Mouse (Mus musculus) adrenal gland, postnatal 14 days (tissue): ENCODE results near the gene Dtx2. TPM values are rescaled to one million over a fixed set of nuclear protein-coding genes. Genes with fewer than 3 reads are reported as not detected.
"Not testable (repeated sequence)": the region's sequence is repeated elsewhere in the genome, so short reads cannot be mapped to it uniquely, and the experiment has no call there.

Experiments used
- DNase-seq: peaks from one replicate; pipeline ENCODE4 v3.0.0; 2021; ENCODE audit warnings: mixed read lengths
- total RNA-seq: library from RNA; stranded (reverse); gene quantifications from 2 replicates; pipeline ENCODE4 v1.2.3, GENCODE M21; 2021

Dtx2 gene
- total RNA-seq, 1 experiment from 2014 or later, result 15.5 TPM

- DNase-seq, result no peak
Measured at GRCm38 (mm10) chr5:136026859-136027258, 32.3 kb downstream of the Dtx2 start.

DNA sequence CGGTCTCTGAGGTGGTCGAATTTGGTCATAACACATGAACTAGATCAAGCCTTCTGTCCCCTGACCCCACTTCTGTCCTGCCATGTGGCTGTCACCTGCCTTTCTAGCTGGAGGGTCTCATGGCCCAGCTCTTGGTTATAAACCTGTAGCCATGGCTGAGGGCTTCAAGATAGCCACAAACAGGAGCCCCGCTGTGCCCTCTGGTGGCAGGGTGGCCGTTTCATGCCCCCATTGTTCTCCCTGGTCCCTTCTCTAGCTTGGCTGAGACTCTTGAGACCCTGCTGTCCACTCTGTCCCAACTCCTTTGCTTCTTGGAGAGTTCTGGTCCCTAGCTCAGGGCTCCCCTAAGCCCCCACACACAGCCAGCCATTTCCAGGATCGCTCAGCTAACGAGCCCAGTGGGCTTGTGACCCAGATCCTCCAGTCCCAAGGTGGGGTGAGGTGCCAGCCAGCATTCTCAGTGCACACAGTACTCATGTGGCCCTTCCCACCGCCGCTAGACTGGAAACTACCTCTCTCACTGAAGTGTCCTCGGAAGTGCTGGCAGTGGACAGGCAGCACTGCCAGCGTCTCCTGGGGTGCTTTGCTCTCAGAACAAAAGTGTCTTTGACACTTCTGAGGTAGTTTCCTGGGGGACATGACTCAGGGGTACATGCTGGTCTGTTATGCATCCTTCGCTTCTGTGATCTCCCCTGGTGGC is 33.2 kb downstream of the Dtx2 start:
- DNase-seq, result no peak

- no peak for DNase-seq
Measured at GRCm38 (mm10) chr5:136034868-136035267, 40.3 kb downstream of the Dtx2 start.

GRCm38 (mm10) chr5:136035285-136035684 is 40.7 kb downstream of the Dtx2 start:
- DNase-seq, result no peak

DNA sequence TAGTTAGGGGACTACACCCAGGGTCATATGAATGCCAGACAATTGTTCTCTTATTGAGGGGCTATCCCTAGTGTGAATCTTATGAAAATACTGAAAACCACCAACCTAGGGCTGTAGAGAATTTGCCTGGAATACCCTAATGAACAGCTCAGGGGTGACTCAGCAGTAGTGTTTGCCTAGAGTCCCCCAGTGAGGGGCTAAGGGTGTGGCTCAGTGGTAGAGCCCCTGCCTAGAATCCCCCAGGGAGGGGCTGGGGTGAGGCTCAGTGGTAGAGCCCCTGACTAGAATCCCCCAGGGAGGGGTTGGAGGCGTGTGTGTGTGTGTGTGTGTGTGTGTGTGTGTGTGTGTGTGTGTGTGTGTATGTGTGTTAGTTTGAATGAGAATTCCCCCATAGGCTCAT is 42.1 kb downstream of the Dtx2 start:
- DNase-seq, result no peak

DNA sequence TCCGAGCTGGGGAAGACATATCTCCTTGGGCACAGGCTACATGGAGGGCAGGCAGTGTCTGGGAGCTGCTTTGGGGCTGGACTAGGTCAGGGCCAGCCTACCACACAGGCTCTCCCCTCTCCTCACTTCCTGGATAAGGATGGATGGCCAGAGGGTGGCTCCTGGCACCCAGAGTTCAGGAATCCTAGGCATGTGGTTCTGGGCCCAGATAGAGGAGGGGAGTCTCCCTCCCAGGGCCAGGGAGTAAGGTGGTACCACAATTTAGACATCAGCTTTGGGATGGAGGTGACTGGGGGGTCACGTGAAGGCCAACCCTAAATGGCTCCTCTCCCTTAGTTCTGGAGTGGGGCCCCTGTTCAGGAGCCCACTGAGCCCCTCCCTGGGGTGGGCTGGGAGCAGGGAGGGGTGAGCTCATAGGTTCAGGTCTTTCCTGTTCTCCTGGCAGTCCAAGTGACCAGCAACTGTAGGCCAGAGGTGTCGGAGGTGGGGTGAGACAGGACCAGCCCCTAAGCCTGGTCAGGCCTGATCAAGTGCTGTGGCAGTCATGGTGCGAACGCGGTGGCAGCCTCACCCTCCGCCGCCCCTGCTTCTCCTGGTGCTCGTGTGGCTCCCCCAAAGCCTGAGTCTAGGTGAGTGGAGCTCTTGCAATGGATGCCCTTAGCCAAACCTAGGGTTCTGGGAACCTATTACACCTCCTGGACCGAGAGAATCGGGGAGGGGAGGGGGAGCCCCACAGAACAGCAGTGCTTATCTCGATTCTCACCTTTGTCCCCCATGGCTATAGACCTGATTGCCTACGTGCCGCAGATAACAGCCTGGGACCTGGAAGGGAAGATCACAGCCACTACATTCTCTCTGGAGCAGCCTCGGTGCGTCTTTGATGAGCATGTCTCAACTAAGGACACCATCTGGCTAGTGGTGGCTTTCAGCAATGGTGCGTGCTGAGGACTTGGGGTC is 43.9 kb downstream of the Dtx2 start, which contains the start of gene Upk3b:
Gene Upk3b, plus strand, starts transcription at position 239 of the 957 bp plus-strand sequence.
- DNase-seq, result no peak

- no peak for DNase-seq
Measured at GRCm38 (mm10) chr5:136040210-136040609, 45.6 kb downstream of the Dtx2 start.

GRCm38 (mm10) chr5:136041260-136041659 is 46.7 kb downstream of the Dtx2 start:
- no peak for DNase-seq

DNA sequence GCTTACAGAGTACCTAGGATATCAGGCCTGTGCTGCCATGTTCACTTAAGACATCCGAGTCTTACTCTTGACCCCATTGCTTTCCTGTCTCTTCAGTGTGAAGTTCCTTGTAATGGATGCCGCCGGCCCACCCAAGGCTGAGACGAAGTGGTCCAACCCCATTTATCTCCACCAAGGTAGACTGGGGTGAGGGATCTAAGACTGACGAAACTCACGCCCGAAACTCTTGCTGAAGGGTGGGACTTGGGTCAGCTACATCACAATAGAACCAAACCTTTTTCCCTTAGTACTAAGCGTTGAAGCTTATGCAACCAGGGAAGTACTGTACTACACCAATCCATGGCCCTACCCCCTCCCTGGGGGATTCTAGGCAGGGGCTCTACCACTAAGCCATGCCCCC is 47.1 kb downstream of the Dtx2 start:
- DNase-seq, result no peak

GRCm38 (mm10) chr5:136044865-136045264 is 50.3 kb downstream of the Dtx2 start:
- peak; percentile 51 for DNase-seq

GRCm38 (mm10) chr5:136045408-136045807 is 50.8 kb downstream of the Dtx2 start:
- DNase-seq, result peak; percentile 55

- DNase-seq, result peak; percentile 91
Measured at GRCm38 (mm10) chr5:136045987-136046386, 51.4 kb downstream of the Dtx2 start.

DNA sequence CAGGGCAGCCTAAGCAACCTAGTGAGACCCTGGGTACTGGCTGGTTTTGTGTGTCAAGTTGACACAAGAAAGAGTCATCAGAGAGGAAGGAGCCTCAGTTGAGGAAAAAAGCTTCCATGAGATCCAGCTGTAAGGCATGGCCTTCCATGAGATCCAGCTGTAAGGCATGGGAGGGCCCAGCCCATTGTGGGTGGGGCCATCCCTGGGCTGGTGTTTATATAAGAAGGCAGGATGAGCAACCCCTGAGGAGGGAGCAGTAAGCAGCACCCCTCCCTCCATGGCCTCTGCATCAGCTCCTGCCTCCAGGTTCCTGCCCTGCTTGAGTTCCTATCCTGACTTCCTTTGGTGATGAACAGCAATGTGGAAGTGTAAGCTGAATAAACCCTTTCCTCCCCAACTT is 53.9 kb downstream of the Dtx2 start:
- DNase-seq, result not testable (repeated sequence)

DNA sequence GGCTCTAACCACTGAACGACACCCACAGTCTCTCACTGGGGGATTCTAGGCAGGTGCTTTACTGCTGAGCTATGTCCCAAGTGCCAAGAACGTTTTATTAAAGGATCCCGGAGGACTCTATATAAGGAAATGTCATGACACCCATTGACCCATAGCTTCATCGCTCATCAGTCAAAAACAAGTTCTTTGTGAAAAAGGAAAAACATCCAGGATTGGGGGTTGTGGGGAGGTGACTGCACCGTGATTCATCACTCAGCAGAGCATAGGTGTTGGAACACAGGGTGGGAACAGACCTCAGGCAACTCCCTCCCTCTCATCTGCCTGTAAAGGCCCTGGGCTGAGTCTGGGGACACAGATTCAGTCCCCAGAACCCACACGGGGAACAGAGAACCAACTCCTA is 55.3 kb downstream of the Dtx2 start:
- no peak for DNase-seq

- peak; percentile 87 for DNase-seq
Measured at GRCm38 (mm10) chr5:136051231-136052085, 56.9 kb downstream of the Dtx2 start.

GRCm38 (mm10) chr5:136052861-136053655 is 58.5 kb downstream of the Dtx2 start:
- DNase-seq, result peak; percentile 44

DNA sequence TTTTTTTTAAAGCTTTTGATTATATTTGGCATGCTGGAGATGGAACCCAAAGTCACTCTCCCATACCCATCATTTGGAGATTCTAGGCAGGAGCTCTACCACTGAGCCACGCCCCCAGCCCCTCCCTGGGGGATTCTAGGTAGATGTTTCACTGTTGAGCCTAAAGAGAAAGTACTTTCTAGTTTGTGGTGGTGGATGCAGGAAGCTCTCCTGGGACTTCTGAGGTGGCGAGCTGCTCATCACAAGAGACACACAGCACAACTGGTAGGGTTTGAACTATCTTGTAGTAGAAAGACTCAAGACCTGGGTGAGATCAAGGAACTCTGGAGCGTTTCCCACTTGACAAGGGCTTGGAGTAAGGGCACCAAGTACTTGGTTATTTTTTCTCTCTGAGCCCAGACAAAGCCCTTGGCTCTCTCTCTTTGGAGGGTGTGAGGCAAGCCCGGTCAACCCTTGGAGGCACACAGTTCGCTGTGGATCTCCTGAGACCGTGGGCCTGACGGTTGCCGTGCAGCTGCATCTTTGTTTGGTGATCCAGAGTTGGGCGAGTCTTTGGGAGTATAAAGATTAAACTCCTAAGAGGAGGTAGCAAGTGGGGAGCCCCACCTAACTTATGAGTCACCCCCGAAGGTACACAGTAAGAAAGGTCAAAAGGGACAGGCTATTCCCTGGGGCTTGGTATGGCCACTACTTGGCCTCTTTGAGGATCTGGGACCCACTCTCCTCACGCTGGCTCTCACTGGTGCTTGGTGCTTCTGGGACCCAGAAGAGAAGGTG is 59.9 kb downstream of the Dtx2 start, which contains the start of gene Upk3bl:
Gene Upk3bl, plus strand, starts transcription at position 192 of the 777 bp plus-strand sequence.
- no peak for DNase-seq

DNA sequence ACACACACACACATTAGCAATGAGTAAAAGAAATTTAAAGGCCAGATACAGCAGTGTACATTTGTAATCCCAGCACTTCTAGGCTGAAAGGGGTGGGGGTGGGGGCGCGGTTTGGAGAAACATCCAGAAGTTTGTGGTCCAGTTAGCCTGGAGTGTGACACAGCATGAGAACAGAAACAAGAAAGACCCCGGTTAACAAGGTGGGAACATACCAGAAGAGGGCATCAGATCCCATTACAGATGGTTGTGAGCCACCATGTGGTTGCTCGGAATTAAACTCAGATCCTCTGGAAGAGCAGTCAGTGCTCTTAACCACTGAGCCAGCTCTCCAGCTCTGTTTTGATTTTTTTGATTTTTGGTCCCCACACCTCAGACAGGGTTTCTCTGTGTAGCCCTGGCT is 61.5 kb downstream of the Dtx2 start:
- no peak for DNase-seq

DNA sequence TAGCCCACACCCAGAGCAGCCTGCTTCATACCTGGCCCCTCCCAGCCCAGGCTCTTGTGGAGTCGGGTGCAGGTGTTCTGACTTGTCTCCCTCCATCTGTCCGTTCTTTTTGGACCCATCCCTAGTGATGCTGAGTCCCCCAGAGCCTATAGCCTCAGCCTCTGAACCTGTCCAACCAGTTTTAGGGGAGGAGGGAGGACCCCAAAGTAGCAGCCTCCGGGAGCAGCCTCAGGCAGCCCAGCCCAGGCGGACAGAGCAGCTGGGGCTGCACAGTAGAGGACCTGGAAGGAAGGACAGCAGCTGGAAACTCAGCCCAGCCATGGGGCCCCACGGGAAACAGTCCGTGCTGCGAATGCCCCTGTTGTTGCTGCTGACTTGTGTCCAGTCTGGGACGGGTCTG is 62.5 kb downstream of the Dtx2 start:
- DNase-seq, result no peak

DNA sequence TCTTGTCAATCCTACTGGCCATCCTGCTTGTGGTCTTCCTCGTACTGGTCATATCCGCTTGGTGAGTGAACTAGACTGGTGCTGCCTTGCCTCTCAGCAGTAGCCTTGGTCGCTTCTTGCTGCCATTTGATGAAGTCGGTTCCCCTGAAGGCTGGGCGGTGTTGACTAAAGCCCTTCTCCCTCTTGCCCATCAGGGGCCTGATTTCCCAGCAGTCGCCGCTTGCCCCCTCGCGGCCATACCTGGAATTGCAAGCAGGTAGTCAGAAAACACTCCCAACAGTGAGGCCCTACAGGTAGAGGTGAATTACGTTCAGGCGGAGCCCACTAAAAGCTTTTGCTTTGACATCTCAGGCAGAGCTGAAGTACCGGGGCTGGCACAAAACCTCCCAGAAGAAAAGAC is 67.0 kb downstream of the Dtx2 start:
- DNase-seq, result peak; percentile 89

DNA sequence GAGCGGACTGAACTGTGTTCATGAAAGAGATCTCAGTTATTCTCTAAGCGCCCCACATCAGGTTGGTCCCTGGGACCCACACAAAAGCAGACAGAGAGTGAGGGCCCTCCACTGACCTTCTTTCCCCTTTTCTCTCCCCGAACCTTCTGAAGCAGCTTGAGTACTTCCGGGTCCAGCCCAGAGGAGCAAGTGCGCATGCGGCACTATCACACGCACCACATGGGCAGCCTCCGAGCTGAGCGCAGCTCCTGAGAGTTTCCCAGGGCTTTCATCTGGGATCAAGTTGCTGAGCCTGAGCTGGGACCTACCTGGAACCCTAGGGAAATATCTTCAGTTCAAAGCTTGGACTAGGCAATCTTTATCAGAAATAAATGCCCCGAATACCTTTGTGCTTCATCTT is 69.3 kb downstream of the Dtx2 start:
- DNase-seq, result no peak
